ENCODE assay signal across 8 mouse cellular contexts in the genomic region with DNA sequence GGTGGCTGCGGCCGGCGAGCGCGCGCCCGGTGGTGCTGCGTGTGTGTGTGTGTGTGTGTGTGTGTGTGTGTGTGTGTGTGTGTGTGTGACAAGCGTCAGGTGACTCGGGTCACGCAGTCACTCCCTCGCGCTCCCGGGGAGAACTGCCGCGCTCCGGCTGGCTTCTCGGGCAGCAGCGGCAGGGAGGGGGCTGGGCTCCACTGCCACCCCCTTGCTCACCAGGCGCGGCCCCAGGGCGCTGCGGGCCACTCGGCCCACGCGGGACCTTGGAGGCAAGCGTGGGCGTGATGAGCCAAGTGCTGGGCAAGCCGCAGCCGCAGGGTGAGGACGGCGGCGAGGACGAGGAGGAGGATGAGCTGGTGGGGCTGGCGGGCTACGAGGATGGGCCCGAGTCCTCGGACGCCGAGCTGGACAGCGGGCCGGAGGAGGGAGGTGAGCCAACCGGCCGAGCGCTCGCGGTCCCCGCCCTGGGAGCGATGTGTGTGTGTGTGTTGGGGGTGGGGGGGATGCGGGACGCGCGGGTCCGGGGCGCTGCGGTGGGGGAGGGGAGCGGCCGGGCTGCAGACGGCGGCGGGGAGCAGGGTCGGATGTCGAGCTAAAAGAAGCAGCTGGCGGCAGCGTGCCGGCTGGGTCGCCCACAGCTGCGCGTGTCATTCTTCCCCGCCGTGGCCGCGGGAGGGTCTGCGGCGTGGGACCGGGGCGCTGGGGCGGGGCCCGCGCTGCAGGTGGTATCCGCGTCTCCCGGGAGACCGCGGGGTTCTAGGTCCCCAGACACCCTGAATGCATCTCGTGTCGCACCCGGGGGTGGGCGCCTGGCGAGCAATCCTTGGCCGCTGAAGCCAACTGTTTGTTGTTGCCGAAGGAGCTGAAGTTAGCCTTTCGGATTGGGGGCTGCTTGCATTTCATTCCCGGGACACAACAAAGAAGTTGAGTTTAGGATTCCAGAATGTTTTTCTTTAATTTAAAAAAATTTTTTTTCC. TPM values are rescaled to one million over a fixed set of nuclear protein-coding genes. Genes with fewer than 3 reads are reported as not detected.
DNase-seq lines count a peak whose midpoint lies in the region; ATAC-seq and TF ChIP-seq lines count a peak whose summit lies in the region.

No protein-coding gene starts in this region.

- peaks cover 6% of the 10 kb centered on the region; the same call in 1 of the 2 replicates for H3K36me3 ChIP-seq in erythroblast, embryonic 14.5 days (ENCODE audit: control insufficient read depth)
- no peaks in the 10 kb centered on the region for H3K36me3 ChIP-seq in embryonic facial prominence, embryonic 12.5 days
- H3K36me3 ChIP-seq in limb, embryonic 14.5 days (ENCODE audit: control insufficient read depth, insufficient read depth, low read length), result no peaks in the 10 kb centered on the region
- no peaks in the 10 kb centered on the region for H3K36me3 ChIP-seq in midbrain, embryonic 16.5 days (ENCODE audit: control insufficient read depth, insufficient read depth, low read length)

- TF ChIP-seq POLR2A in limb, embryonic 14.5 days (IDR thresholded peaks at IDR 0.05; ENCODE audit: borderline replicate concordance, extremely low read depth, insufficient read depth, insufficient read length), result no peak

- under 1% methylated on average over 81 of the region's 94 CpGs for WGBS in embryonic facial prominence, embryonic 12.5 days
- under 1% methylated on average over 36 of the region's 94 CpGs for WGBS in limb, embryonic 14.5 days
- under 1% methylated on average over 74 of the region's 94 CpGs for WGBS in midbrain, embryonic 16.5 days

- no peak for ATAC-seq in erythroblast, adult 5-6 weeks (replicated peaks; ENCODE audit: low FRiP score, poor library complexity, severe bottlenecking)
- peak; percentile 49 for ATAC-seq in embryonic facial prominence, embryonic 12.5 days (ENCODE audit: insufficient number of reproducible peaks, insufficient read depth, low FRiP score, low TSS enrichment)
- peak; percentile 51 for ATAC-seq in limb, embryonic 14.5 days (ENCODE audit: low FRiP score, low read depth)
- ATAC-seq in midbrain, embryonic 16.5 days, result peak; percentile 80

- H3K4me1 ChIP-seq in erythroblast, embryonic 14.5 days (ENCODE audit: control insufficient read depth), result peaks cover 85% of the 10 kb centered on the region
- peaks cover 10% of the 10 kb centered on the region for H3K4me1 ChIP-seq in embryonic facial prominence, embryonic 12.5 days
- H3K4me1 ChIP-seq in limb, embryonic 14.5 days (ENCODE audit: control insufficient read depth, insufficient read depth, low read length), result peaks cover 9% of the 10 kb centered on the region; the same call in 1 of the 2 replicates
- peaks cover 27% of the 10 kb centered on the region for H3K4me1 ChIP-seq in midbrain, embryonic 16.5 days (ENCODE audit: control insufficient read depth, insufficient read depth, low read length)

- H3K4me3 ChIP-seq in erythroblast, embryonic 14.5 days (replicated peaks), result peak overlapping the region; percentile 82
- H3K4me3 ChIP-seq in embryonic facial prominence, embryonic 12.5 days, result peak overlapping the region; percentile 82
- H3K4me3 ChIP-seq in limb, embryonic 14.5 days (replicated peaks; ENCODE audit: low read length), result peak overlapping the region; percentile 81
- peak overlapping the region; percentile 93 for H3K4me3 ChIP-seq in midbrain, embryonic 16.5 days (ENCODE audit: low read depth, low read length)

- peaks cover 68% of the 10 kb centered on the region for H3K27me3 ChIP-seq in erythroblast, embryonic 14.5 days (ENCODE audit: control insufficient read depth)
- H3K27me3 ChIP-seq in embryonic facial prominence, embryonic 12.5 days, result peaks cover 12% of the 10 kb centered on the region; the same call in 1 of the 2 replicates
- no peaks in the 10 kb centered on the region for H3K27me3 ChIP-seq in limb, embryonic 14.5 days (ENCODE audit: control insufficient read depth, insufficient read depth, low read length)
- H3K27me3 ChIP-seq in midbrain, embryonic 16.5 days (ENCODE audit: control insufficient read depth, insufficient read depth, low read depth, low read length), result no peaks in the 10 kb centered on the region

- peak overlapping the region; percentile 86 for H3K27ac ChIP-seq in embryonic facial prominence, embryonic 12.5 days
- peak overlapping the region; percentile 78 for H3K27ac ChIP-seq in limb, embryonic 14.5 days (replicated peaks; ENCODE audit: low read depth, low read length)
- peak overlapping the region; percentile 87 for H3K27ac ChIP-seq in midbrain, embryonic 16.5 days (ENCODE audit: low read length)

- peak overlapping the region; percentile 77 for H3K9ac ChIP-seq in embryonic facial prominence, embryonic 12.5 days
- peak overlapping the region; percentile 76 for H3K9ac ChIP-seq in limb, embryonic 14.5 days (ENCODE audit: low read depth, low read length, severe bottlenecking)
- H3K9ac ChIP-seq in midbrain, embryonic 16.5 days (ENCODE audit: low read depth, low read length), result peak overlapping the region; percentile 97

- peak; percentile 35 for DNase-seq in heart, adult 8-10 months (ENCODE audit: low spot score)
- peak; percentile 72 to 76 for DNase-seq in kidney, adult 8-10 months
- peak; percentile 52 for DNase-seq in limb, embryonic 14.5 days (ENCODE audit: low spot score)
- DNase-seq in spleen, postnatal 14 days (ENCODE audit: low spot score in 2 of 2), result peak; percentile 24 to 38

- peak overlapping the region; percentile 99 for H3K4me2 ChIP-seq in embryonic facial prominence, embryonic 12.5 days (replicated peaks)
- H3K4me2 ChIP-seq in limb, embryonic 14.5 days (replicated peaks; ENCODE audit: low read depth, low read length, severe bottlenecking), result peak overlapping the region; percentile 92
- peak overlapping the region; percentile 83 for H3K4me2 ChIP-seq in midbrain, embryonic 16.5 days (ENCODE audit: low read length)

- peaks cover 14% of the 10 kb centered on the region for H3K9me3 ChIP-seq in erythroblast, embryonic 14.5 days (ENCODE audit: control insufficient read depth, low read length)
- no peaks in the 10 kb centered on the region for H3K9me3 ChIP-seq in embryonic facial prominence, embryonic 12.5 days
- H3K9me3 ChIP-seq in limb, embryonic 14.5 days (ENCODE audit: control insufficient read depth, low read length), result no peaks in the 10 kb centered on the region
- H3K9me3 ChIP-seq in midbrain, embryonic 16.5 days (replicated peaks; ENCODE audit: control insufficient read depth, low read length, poor library complexity, severe bottlenecking), result no peaks in the 10 kb centered on the region

RNA-seq across cellular contexts. Expression of a gene that starts 0.6 kb away (rescaled TPM):
- 0.10 and 0.34 TPM in 2 replicates for polyA plus RNA-seq in erythroblast, embryonic 14.5 days (2012)
- 3.8 and 7.1 TPM in 2 replicates for total RNA-seq in erythroblast, adult 5-6 weeks (2015; ENCODE audit: low replicate concordance)
- 10.0 and 19.5 TPM in 2 replicates for total RNA-seq in erythroblast, adult 5-6 weeks (2017; ENCODE audit: low replicate concordance)
- 16.1 and 19.6 TPM in 2 replicates for polyA plus RNA-seq in embryonic facial prominence, embryonic 12.5 days (2016; fragmentation: Nextera tagmentation; extraction: Ambion mirVana)
- 100 to 1,000 TPM in 3 of 4 experiments, 10 to 100 TPM in 1; 92.6 to 118 (median 111) TPM for total RNA-seq in heart, adult 8-10 months (2022)
- 11.8 and 12.3 TPM in 2 replicates for polyA plus RNA-seq in limb, embryonic 14.5 days (2012; rRNA removed)
- 13.1 and 15.0 TPM in 2 replicates for polyA plus RNA-seq in limb, embryonic 14.5 days (2014; fragmentation: Nextera tagmentation; extraction: Ambion mirVana)
- 38.3 and 39.4 TPM in 2 replicates for polyA plus RNA-seq in midbrain, embryonic 16.5 days (2015; fragmentation: Nextera tagmentation; extraction: Ambion mirVana)

RNA-seq across cellular contexts. Expression of a gene that starts 32.8 kb away (rescaled TPM):
- 0.01 and 0.03 TPM in 2 replicates for polyA plus RNA-seq in erythroblast, embryonic 14.5 days (2012)
- 0.77 TPM in 1 of 2 replicates, not detected in the other for total RNA-seq in erythroblast, adult 5-6 weeks (2015; ENCODE audit: low replicate concordance)
- total RNA-seq in erythroblast, adult 5-6 weeks (2017; ENCODE audit: low replicate concordance), result 0.42 and 0.77 TPM in 2 replicates
- polyA plus RNA-seq in embryonic facial prominence, embryonic 12.5 days (2016; fragmentation: Nextera tagmentation; extraction: Ambion mirVana), result 12.6 and 12.7 TPM in 2 replicates
- total RNA-seq in heart, adult 8-10 months (2022), result 1 to 10 TPM; 4.0 to 6.2 (median 5.1) TPM
- polyA plus RNA-seq in limb, embryonic 14.5 days (2012; rRNA removed), result 4.9 TPM in 2 replicates
- polyA plus RNA-seq in limb, embryonic 14.5 days (2014; fragmentation: Nextera tagmentation; extraction: Ambion mirVana), result 10.9 and 13.5 TPM in 2 replicates
- polyA plus RNA-seq in midbrain, embryonic 16.5 days (2015; fragmentation: Nextera tagmentation; extraction: Ambion mirVana), result 35.7 and 37.9 TPM in 2 replicates

RNA-seq across cellular contexts. Expression of a gene that starts 47.8 kb away (rescaled TPM):
- polyA plus RNA-seq in erythroblast, embryonic 14.5 days (2012), result 4.8 and 5.6 TPM in 2 replicates
- total RNA-seq in erythroblast, adult 5-6 weeks (2015; ENCODE audit: low replicate concordance), result 18.6 and 23.4 TPM in 2 replicates
- 15.5 and 28.6 TPM in 2 replicates for total RNA-seq in erythroblast, adult 5-6 weeks (2017; ENCODE audit: low replicate concordance)
- polyA plus RNA-seq in embryonic facial prominence, embryonic 12.5 days (2016; fragmentation: Nextera tagmentation; extraction: Ambion mirVana), result 36.2 and 39.7 TPM in 2 replicates
- total RNA-seq in heart, adult 8-10 months (2022), result 10 to 100 TPM; 35.4 to 40.8 (median 39.8) TPM
- 26.6 TPM in 2 replicates for polyA plus RNA-seq in limb, embryonic 14.5 days (2012; rRNA removed)
- 38.0 and 41.4 TPM in 2 replicates for polyA plus RNA-seq in limb, embryonic 14.5 days (2014; fragmentation: Nextera tagmentation; extraction: Ambion mirVana)
- 63.2 and 66.4 TPM in 2 replicates for polyA plus RNA-seq in midbrain, embryonic 16.5 days (2015; fragmentation: Nextera tagmentation; extraction: Ambion mirVana)
